Mouse (Mus musculus): ENCODE data around the gene Scrn1.

Scrn1 gene

DNA sequence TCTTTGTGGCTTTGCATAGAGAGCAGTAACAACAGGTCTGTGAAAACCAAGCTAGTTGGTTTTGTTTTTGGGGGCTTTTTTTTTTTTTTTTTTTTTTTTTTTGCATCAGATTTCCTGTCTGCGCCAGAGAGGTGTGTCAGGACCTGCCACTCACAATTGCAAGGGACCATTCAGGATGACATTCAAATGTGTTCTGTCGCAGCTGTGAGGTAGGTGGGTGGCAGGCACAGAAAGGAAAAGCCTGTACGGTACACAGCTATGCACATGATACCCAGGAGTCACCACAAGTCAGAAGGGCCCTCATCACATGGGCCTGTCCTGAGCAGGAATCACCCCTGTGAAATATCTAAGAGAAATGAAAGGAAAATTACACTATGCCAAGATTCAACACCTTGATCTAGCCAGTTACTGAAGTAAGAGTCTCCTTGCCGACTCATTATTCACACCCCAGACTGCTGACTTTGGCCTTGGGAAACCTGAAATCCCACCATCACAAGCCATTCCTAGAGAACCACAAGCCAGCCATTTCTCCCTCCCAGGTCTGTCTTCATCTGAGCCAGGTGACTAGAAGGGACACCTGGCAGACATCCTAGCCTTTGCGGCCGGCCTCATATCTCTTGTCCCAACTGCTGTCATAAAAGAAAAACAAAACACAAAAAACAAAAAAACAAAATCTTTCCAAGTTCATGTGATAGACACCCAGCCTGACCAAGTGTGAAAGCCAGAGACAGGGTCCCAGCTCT lies 105.9 kb downstream of the Scrn1 start:
- no peaks in the 10 kb centered on the region for H3K4me1 ChIP-seq (replicated peaks; ENCODE audit: low read depth, low read length)
- H3K36me3 ChIP-seq (ENCODE audit: insufficient read depth, low read length): no peaks in the 10 kb centered on the region
- TF ChIP-seq POU5F1 (IDR thresholded peaks at IDR 0.05; ENCODE audit: borderline replicate concordance, low read length): no peak
- H3K9me3 ChIP-seq (ENCODE audit: low read length): no peaks in the 10 kb centered on the region
- H3K4me3 ChIP-seq (replicated peaks; ENCODE audit: low read length): no peak overlapping the region
- peaks cover 2% of the 10 kb centered on the region; the same call in 1 of the 2 replicates for H3K27me3 ChIP-seq (ENCODE audit: insufficient read depth, low read length)

DNA sequence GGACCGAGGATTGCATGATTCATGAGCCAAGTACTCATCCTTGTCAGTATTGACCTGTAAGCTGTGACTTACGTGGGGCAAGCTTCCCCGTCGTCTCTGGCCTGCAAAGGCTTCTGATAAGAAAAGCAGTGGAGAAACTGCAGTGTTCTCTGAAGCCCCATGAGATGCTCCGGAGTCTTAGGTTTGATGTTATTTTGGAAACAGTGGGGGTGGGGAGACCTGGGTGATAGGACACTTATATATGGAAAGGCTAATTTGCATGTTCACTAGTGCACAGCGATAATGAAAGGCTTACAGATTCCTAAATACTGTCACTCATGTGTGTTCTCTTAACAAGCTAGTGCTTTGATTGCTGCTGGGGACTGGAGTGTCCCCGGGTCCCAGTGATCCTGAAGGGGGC lies 106.6 kb downstream of the Scrn1 start:
- Histone ChIP-seq H3K4me3 (replicated peaks; ENCODE audit: low read length) (no peak overlapping the region), H3K27me3 (ENCODE audit: insufficient read depth, low read length) (peaks cover 2% of the 10 kb centered on the region; the same call in 1 of the 2 replicates), H3K4me1 (replicated peaks; ENCODE audit: low read depth, low read length) (no peaks in the 10 kb centered on the region), H3K9me3 (ENCODE audit: low read length) (no peaks in the 10 kb centered on the region), H3K36me3 (ENCODE audit: insufficient read depth, low read length) (no peaks in the 10 kb centered on the region)
- no peak for TF ChIP-seq POU5F1 (IDR thresholded peaks at IDR 0.05; ENCODE audit: borderline replicate concordance, low read length)
- no peak for TF ChIP-seq NANOG (IDR thresholded peaks at IDR 0.05; ENCODE audit: borderline replicate concordance, low read length)
- no peak for TF ChIP-seq CTCF (conservative IDR thresholded peaks at IDR 0.05; ENCODE audit: low read length)
